Mouse (Mus musculus) kidney, postnatal 0 days (tissue): ENCODE results near the gene Itga4. TPM values are rescaled to one million over a fixed set of nuclear protein-coding genes. Genes with fewer than 3 reads are reported as not detected.

Experiments used
- ATAC-seq: fragments of 200-750 bp; cut with Nextera tagmentation; replicated peaks from 2 replicates; pipeline ENCODE4 v1.8.0; 2017; ENCODE audit warnings: low read depth, moderate number of reproducible peaks, moderate TSS enrichment, moderate library complexity; ENCODE audit not compliant: low FRiP score
- DNase-seq: peaks from one replicate; pipeline ENCODE4 v3.0.0-alpha.2; 2016; ENCODE audit warnings: low spot score
- H3K27ac ChIP-seq: fragments of 300-500 bp; sonication (generic); 2 replicates; pipeline ENCODE4 v1.5.1; 2014; ENCODE audit warnings: mild to moderate bottlenecking
- H3K27me3 ChIP-seq: fragments of 300-500 bp; sonication (generic); 2 replicates; pipeline ENCODE4 v1.6.1; 2014; ENCODE audit warnings: low read length, mixed read lengths; ENCODE audit not compliant: insufficient read depth
- H3K36me3 ChIP-seq: fragments of 300-500 bp; sonication (generic); 2 replicates; pipeline ENCODE4 v1.6.1; 2014; ENCODE audit warnings: low read length, mixed read lengths; ENCODE audit not compliant: insufficient read depth
- H3K4me1 ChIP-seq: fragments of 300-500 bp; sonication (generic); replicated peaks from 2 replicates; pipeline ENCODE4 v1.6.1; 2014; ENCODE audit warnings: antibody characterized with exemption, low read length, mixed read lengths; ENCODE audit not compliant: insufficient read depth
- H3K4me2 ChIP-seq: fragments of 300-500 bp; sonication (generic); 2 replicates; pipeline ENCODE4 v1.6.1; 2014; ENCODE audit warnings: mild to moderate bottlenecking, low read length, moderate library complexity, mixed read lengths
- H3K4me3 ChIP-seq: fragments of 300-500 bp; sonication (generic); replicated peaks from 2 replicates; pipeline ENCODE4 v1.5.1; 2014; ENCODE audit warnings: low read depth, low read length
- H3K9ac ChIP-seq: fragments of 300-500 bp; sonication (generic); 2 replicates; pipeline ENCODE4 v1.6.1; 2014; ENCODE audit warnings: low read depth, low read length
- H3K9me3 ChIP-seq: fragments of 300-500 bp; sonication (generic); replicated peaks from 2 replicates; pipeline ENCODE4 v1.6.1; 2016; ENCODE audit warnings: low read length, inconsistent platforms, mixed read lengths
- CTCF ChIP-seq: IDR thresholded peaks from 2 replicates; pipeline ENCODE4 v1.5.1; 2016; ENCODE audit warnings: antibody characterized with exemption, low read depth, mild to moderate bottlenecking, moderate library complexity
- WGBS: fragments of 180-500 bp; shearing (Covaris S2); extraction: QIAGEN DNeasy Blood & Tissue Kit; methylation state at CpG from one replicate; pipeline ENCODE4 v1.1.7; 2014; 5-methylcytosine and 5-hydroxymethylcytosine counted together
- polyA plus RNA-seq: library from polyadenylated mRNA; unstranded; fragments of >200 nt; fragmentation: Nextera tagmentation; extraction: Ambion mirVana; gene quantifications from 2 replicates; pipeline ENCODE4 v1.2.1, GENCODE M21; 2015

Gene Itga4
- polyA plus RNA-seq, 1 experiment from 2014 or later = 1.8 TPM

GRCm38 (mm10) chr2:79231056-79231949 lies 23.9 kb upstream of the Itga4 start:
- ATAC-seq = no peak

DNA sequence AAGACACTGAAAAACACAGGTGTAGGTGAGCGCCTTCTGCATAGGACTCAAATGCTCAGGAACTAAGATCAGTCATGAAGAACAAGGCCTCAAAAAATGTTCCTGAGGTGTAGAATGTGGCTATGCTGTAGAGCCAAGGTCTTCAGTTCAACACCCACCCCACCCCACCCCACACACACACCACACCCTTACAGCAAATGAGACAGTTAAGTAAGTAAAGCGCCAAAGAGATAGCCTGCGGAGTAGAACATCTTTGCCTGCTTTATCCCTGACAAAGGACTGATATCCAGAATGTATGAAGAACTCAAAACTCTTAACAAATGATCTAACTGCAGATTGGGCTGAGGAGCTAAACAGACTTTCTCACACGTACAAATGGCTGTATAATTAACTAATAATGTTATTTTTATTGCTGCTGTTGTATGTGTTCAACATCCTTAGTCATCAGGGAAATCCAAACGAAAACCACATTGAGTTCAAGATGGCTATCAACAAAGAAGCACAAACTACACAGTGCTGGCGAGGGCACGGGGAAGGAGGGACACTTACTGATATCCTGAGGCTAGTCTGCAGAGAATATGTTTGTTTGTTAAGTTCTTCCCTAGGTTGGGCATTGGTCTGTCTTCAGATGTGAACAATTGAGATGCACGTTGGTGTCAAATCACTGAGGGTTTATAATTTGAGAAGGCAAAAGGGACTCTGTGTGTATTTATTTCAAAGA lies 19.3 kb upstream of the Itga4 start:
- ATAC-seq = no peak
- Histone ChIP-seq H3K36me3 (no peaks in the 10 kb centered on the region), H3K4me2 (no peak overlapping the region), H3K4me1 (no peaks in the 10 kb centered on the region), H3K9ac (no peak overlapping the region), H3K9me3 (no peaks in the 10 kb centered on the region), H3K27ac (no peak overlapping the region), H3K4me3 (no peak overlapping the region), H3K27me3 (no peaks in the 10 kb centered on the region)
- DNase-seq = no peak
- no peak for TF ChIP-seq CTCF
- WGBS = 84% methylated on average over 8 of the region's 8 CpGs

More at GRCm38 (mm10) chr2:79231056-79231949, 23.9 kb upstream of the Itga4 start:
- H3K36me3 ChIP-seq = no peaks in the 10 kb centered on the region
- H3K4me2 ChIP-seq = no peak overlapping the region
- no peak for TF ChIP-seq CTCF
- H3K9ac ChIP-seq = no peak overlapping the region
- no peaks in the 10 kb centered on the region for H3K4me1 ChIP-seq
- WGBS = 76% methylated on average over 4 of the region's 4 CpGs
- H3K27me3 ChIP-seq = no peaks in the 10 kb centered on the region
- H3K27ac ChIP-seq = no peak overlapping the region
- no peaks in the 10 kb centered on the region for H3K9me3 ChIP-seq
- H3K4me3 ChIP-seq = no peak overlapping the region
- no peak for DNase-seq

DNA sequence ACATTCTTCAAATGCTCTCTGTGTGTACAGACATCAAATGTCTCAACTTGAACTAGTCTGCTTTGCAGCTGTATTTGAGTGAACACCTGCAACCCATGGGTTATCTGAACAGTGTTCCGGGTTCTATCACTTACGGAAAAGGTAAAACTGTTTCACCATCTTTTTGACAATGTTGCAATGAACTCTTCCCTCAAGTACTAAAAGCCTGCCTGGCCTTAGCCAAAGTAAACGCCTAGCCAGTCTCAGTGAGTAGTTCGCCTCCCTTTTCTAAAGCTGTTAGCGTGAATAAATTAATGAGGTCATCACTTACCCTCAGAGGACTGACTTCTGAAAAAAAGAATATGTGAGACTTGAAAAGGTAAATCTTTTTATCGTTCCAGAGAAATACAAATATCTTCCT lies 18.0 kb upstream of the Itga4 start:
- H3K9me3 ChIP-seq = no peaks in the 10 kb centered on the region
- WGBS = 60% methylated on average over 6 of the region's 6 CpGs
- no peaks in the 10 kb centered on the region for H3K27me3 ChIP-seq
- no peak for DNase-seq
- ATAC-seq = no peak
- TF ChIP-seq CTCF = no peak
- no peaks in the 10 kb centered on the region for H3K4me1 ChIP-seq
- no peak overlapping the region for H3K27ac ChIP-seq
- no peak overlapping the region for H3K9ac ChIP-seq
- no peaks in the 10 kb centered on the region for H3K36me3 ChIP-seq
- H3K4me2 ChIP-seq = no peak overlapping the region
- H3K4me3 ChIP-seq = no peak overlapping the region

- TF ChIP-seq CTCF = no peak
- Histone ChIP-seq H3K9ac (no peak overlapping the region), H3K4me3 (no peak overlapping the region), H3K36me3 (no peaks in the 10 kb centered on the region), H3K9me3 (no peaks in the 10 kb centered on the region), H3K4me1 (no peaks in the 10 kb centered on the region), H3K27ac (no peak overlapping the region), H3K27me3 (no peaks in the 10 kb centered on the region), H3K4me2 (no peak overlapping the region)
- WGBS = 89% methylated on average over 5 of the region's 5 CpGs
- ATAC-seq = no peak
- no peak for DNase-seq
Measured at GRCm38 (mm10) chr2:79244276-79244675, 10.9 kb upstream of the Itga4 start.

GRCm38 (mm10) chr2:79244743-79245142 lies 10.5 kb upstream of the Itga4 start:
- 91% methylated on average over 1 of the region's 1 CpGs for WGBS
- no peak for TF ChIP-seq CTCF

GRCm38 (mm10) chr2:79248283-79248682 lies 6.9 kb upstream of the Itga4 start:
- H3K27ac ChIP-seq = no peak overlapping the region
- no peaks in the 10 kb centered on the region for H3K27me3 ChIP-seq
- 60% methylated on average over 5 of the region's 5 CpGs for WGBS
- no peak for ATAC-seq
- H3K9me3 ChIP-seq = no peaks in the 10 kb centered on the region
- no peak overlapping the region for H3K4me3 ChIP-seq
- TF ChIP-seq CTCF = no peak
- no peak overlapping the region for H3K4me2 ChIP-seq
- H3K9ac ChIP-seq = no peak overlapping the region
- no peaks in the 10 kb centered on the region for H3K4me1 ChIP-seq
- DNase-seq = no peak
- no peaks in the 10 kb centered on the region for H3K36me3 ChIP-seq

More at GRCm38 (mm10) chr2:79244743-79245142, 10.5 kb upstream of the Itga4 start:
- Histone ChIP-seq H3K4me1 (no peaks in the 10 kb centered on the region), H3K27ac (no peak overlapping the region), H3K4me2 (no peak overlapping the region), H3K9me3 (no peaks in the 10 kb centered on the region), H3K4me3 (no peak overlapping the region), H3K9ac (no peak overlapping the region), H3K36me3 (no peaks in the 10 kb centered on the region), H3K27me3 (no peaks in the 10 kb centered on the region)
- ATAC-seq = no peak
- no peak for DNase-seq
